ENCODE assay signal across 9 mouse cellular contexts in genomic region chr10:109496161-109496560, GRCm38 (mm10).
DNase-seq lines count a peak whose midpoint lies in the region; ATAC-seq and TF ChIP-seq lines count a peak whose summit lies in the region.
"Had no signal": no experiment of that assay in that cellular context is flagged by ENCODE, and none has a peak within 500 bp of the region (broad histone marks: within the 10 kb centered on the region; RNA-seq: fewer than 3 reads in every experiment).

No protein-coding gene starts in this region.

- whole genome bisulfite sequencing in heart, postnatal 0 days: 79% methylated on average over 10 of the region's 10 CpGs
- 84% methylated on average over 10 of the region's 10 CpGs for WGBS in heart, embryonic 10.5 days
- WGBS in midbrain, embryonic 15.5 days: 78% methylated on average over 10 of the region's 10 CpGs

- H3K4me1 ChIP-seq in heart, postnatal 0 days (ENCODE audit: control insufficient read depth, insufficient read depth): no peaks in the 10 kb centered on the region
- no peaks in the 10 kb centered on the region for H3K4me1 ChIP-seq in heart, embryonic 10.5 days
- peaks cover 3% of the 10 kb centered on the region for H3K4me1 ChIP-seq in cortical plate, adult 2 months (ENCODE audit: control insufficient read depth, insufficient read depth, low read length)
- no peaks in the 10 kb centered on the region for H3K4me1 ChIP-seq in midbrain, embryonic 15.5 days

- no peak overlapping the region for H3K27ac ChIP-seq in heart, postnatal 0 days (ENCODE audit: low read depth)
- no peak overlapping the region for H3K27ac ChIP-seq in heart, embryonic 10.5 days
- no peak overlapping the region for H3K27ac ChIP-seq in cortical plate, adult 2 months (ENCODE audit: insufficient read depth, low read length)
- H3K27ac ChIP-seq in midbrain, embryonic 15.5 days: no peak overlapping the region

- H3K4me3 ChIP-seq in heart, postnatal 0 days (ENCODE audit: low read depth, low read length): no peak overlapping the region
- H3K4me3 ChIP-seq in heart, embryonic 10.5 days: no peak overlapping the region
- H3K4me3 ChIP-seq in cortical plate, adult 2 months (ENCODE audit: insufficient read depth, low read length): no peak overlapping the region
- no peak overlapping the region for H3K4me3 ChIP-seq in midbrain, embryonic 15.5 days
- H3K4me3 ChIP-seq: myocyte had no signal

- DNase-seq in heart, postnatal 0 days (ENCODE audit: low spot score): peak; percentile 31
- no peak for DNase-seq in heart, embryonic 10.5 days (ENCODE audit: low spot score)
- peak; percentile 61 for DNase-seq in MN1 (ENCODE audit: low spot score)
- peak; percentile 21 for DNase-seq in kidney, postnatal 14 days
- no peak for DNase-seq in spleen, postnatal 10 days (ENCODE audit: low spot score in 2 of 2)
- no peak for DNase-seq in spleen, adult 18-20 months

- no peaks in the 10 kb centered on the region for H3K36me3 ChIP-seq in heart, postnatal 0 days (replicated peaks; ENCODE audit: control insufficient read depth, insufficient read depth, low read length)
- H3K36me3 ChIP-seq in heart, embryonic 10.5 days: no peaks in the 10 kb centered on the region
- no peaks in the 10 kb centered on the region for H3K36me3 ChIP-seq in midbrain, embryonic 15.5 days (replicated peaks)

- TF ChIP-seq EP300 in heart, postnatal 0 days (IDR thresholded peaks at IDR 0.05; ENCODE audit: low read depth): no peak

- no peak for ATAC-seq in heart, postnatal 0 days (ENCODE audit: insufficient read depth, low read depth)
- peak; percentile 60 for ATAC-seq in midbrain, embryonic 15.5 days (replicated peaks)

- no peak overlapping the region for H3K9ac ChIP-seq in heart, postnatal 0 days (replicated peaks; ENCODE audit: low read depth, low read length)
- H3K9ac ChIP-seq in midbrain, embryonic 15.5 days: no peak overlapping the region

- no peaks in the 10 kb centered on the region for H3K9me3 ChIP-seq in heart, postnatal 0 days (replicated peaks; ENCODE audit: control insufficient read depth, low read length)
- H3K9me3 ChIP-seq in heart, embryonic 10.5 days: no peaks in the 10 kb centered on the region
- H3K9me3 ChIP-seq in midbrain, embryonic 15.5 days: no peaks in the 10 kb centered on the region

- H3K27me3 ChIP-seq in heart, postnatal 0 days (ENCODE audit: control insufficient read depth, insufficient read depth, low read length): no peaks in the 10 kb centered on the region
- H3K27me3 ChIP-seq in heart, embryonic 10.5 days (ENCODE audit: insufficient read depth, poor library complexity, severe bottlenecking): no peaks in the 10 kb centered on the region
- no peaks in the 10 kb centered on the region for H3K27me3 ChIP-seq in midbrain, embryonic 15.5 days (replicated peaks)

- peak; percentile 70 for TF ChIP-seq CTCF in heart, postnatal 0 days (IDR thresholded peaks at IDR 0.05; ENCODE audit: low read depth)
- peak; percentile 54; the same call in 1 of the 2 replicates for TF ChIP-seq CTCF in cortical plate, adult 2 months (IDR thresholded peaks at IDR 0.05; ENCODE audit: extremely low read depth, insufficient read depth, low read length)

- H3K4me2 ChIP-seq in heart, postnatal 0 days (ENCODE audit: low read depth, low read length): no peak overlapping the region
- H3K4me2 ChIP-seq in midbrain, embryonic 15.5 days: no peak overlapping the region

- no peak for TF ChIP-seq POLR2A in cortical plate, adult 2 months (IDR thresholded peaks at IDR 0.05; ENCODE audit: extremely low read depth, insufficient read depth, low read length)

Comparison
In these comparisons a context has a peak if more than half of its experiments do, and no peak if none do; other contexts are left out.
1. DNase-seq: peak in heart, postnatal 0 days (single experiment), MN1 (single experiment) and kidney, postnatal 14 days (single experiment); none in heart, embryonic 10.5 days (single experiment), spleen, postnatal 10 days (0 of 2) and spleen, adult 18-20 months (0 of 2).